Mouse (Mus musculus): ENCODE data around the gene Pdcd6ip. TPM values are rescaled to one million over a fixed set of nuclear protein-coding genes. Genes with fewer than 3 reads are reported as not detected.
A peak's percentile ranks its signal among the peaks of the same experiment; 100 is the strongest.
"Not testable (repeated sequence)": the region's sequence is repeated elsewhere in the genome, so short reads cannot be mapped to it uniquely, and the experiment has no call there.

Pdcd6ip gene
- total RNA-seq (2021) = 10 to 100 TPM; 92.7 to 96.5 TPM

- DNase-seq = peak; percentile 95
Measured at GRCm38 (mm10) chr9:113707481-113708360, at the start of gene Pdcd6ip. Pdcd6ip (minus strand) TSS chr9:113708259.

- no peak for DNase-seq
Measured at GRCm38 (mm10) chr9:113755888-113756719, 48.0 kb upstream of the Pdcd6ip start.

- DNase-seq = peak; percentile 42
Measured at GRCm38 (mm10) chr9:113749356-113749755, 41.3 kb upstream of the Pdcd6ip start.

DNA sequence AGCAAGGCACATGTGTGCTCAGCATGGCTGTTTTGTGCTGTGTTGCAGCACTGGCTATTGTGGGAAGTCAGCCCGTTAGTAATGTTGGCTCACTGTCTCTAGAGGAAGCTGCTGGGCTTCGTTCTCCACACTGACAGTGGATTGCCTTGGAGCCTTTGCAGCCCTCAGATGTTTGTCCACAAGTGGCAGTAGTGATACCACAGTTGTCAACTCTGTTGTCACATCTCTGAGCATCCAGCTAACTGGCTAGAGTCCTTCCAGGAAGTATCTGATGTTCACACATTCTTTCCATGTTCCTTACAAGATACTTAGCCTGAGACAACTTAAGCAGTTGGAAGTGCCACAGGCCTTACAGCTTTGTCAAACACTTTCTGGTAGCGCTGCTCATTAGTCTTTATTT is 35.2 kb upstream of the Pdcd6ip start:
- peak; percentile 11 for DNase-seq

DNA sequence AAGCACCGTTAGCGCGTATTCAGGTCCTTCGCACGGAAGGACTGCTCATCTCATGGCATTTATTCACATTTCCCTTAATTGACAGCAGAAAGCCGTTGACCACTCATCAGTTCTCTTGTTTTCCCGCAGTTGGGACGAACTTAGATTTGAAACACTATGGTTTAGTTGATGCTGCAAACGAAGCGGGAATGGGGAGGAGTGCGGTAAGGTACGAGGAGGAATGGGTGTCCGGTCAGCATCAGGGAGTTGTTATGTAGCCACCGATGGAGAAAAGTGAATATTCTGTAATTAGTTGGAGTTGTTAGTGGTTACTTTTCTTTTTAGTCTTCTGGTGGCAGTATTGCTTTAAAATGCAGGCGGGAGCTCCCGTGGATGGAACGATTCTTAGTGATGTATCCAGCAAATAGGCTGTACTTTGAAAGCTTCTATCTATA is 34.3 kb upstream of the Pdcd6ip start:
- DNase-seq = peak; percentile 19

DNA sequence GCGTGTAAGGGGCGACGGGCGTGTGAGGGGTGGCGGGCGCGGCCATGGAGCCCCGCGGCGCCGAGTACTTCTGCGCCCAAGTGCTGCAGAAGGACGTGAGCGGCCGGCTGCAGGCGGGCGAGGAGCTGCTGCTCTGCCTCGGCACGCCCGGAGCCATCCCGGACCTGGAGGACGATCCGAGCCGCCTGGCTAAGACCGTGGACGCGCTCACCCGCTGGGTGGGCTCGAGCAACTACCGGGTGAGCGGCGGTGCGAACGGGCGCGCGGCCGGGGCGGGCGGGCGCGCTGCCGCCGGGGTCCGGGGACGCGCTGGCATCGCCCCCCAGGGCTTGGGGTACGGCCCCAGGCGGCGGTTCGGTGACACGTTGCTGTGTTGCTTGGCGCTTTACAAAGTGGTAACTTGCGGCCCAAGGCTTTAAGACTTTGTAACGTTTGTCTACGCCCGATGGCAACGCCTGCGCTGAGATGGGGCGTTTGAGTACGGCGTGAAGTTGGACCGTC is 33.6 kb upstream of the Pdcd6ip start:
- peak; percentile 59 for DNase-seq

DNA sequence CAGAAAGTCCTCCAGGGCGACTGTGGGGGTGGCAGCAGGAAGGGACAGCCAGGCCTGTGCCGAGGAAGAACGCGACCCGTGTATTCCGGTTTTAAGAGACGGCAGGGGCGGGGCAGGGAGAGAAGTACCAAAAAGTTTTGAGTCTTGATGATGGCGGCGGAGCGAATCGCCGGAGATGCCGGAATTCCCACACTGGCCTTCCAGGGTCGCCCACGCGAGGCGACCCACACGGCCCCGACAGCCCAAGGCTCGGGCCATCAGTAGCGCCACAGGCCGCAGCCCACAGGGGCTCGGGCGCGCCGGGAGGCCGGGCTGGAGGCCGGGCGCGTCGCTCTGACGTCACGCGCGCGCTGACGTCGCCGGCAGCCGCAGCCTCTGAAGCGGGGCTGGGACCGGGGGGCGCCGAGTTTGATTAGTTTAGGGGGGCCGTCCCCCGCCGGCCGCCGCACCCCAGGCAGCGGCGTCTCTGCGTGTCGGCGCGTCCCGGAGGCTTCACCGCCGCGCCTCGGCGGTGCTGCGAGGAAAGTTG is 33.1 kb upstream of the Pdcd6ip start, which contains the start of gene Clasp2:
Gene Clasp2 (plus strand): TSS at position 366 of the 529 bp plus-strand sequence.
- DNase-seq = peak; percentile 81

- DNase-seq = peak; percentile 42
Measured at GRCm38 (mm10) chr9:113738941-113739340, 30.9 kb upstream of the Pdcd6ip start.

DNA sequence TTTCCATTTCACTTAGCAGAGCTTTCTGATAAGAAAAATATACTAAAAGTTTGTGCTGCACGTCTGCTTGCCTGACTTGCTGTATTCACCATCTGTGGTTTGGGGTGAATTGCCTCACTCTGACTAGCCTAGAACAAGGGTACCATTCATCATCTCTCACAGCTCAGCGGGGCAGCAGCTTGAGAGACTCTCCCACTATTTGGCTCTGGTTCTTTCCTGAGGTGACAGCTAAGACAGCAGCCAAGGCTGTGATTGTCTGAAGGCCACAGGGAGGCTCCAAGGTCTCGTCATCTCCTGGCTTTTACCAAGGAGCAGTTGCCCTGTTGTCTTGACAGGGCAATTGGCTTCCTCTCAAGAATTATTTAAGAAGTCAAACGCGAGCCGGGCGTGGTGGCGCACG is 30.0 kb upstream of the Pdcd6ip start:
- peak; percentile 32 for DNase-seq

DNA sequence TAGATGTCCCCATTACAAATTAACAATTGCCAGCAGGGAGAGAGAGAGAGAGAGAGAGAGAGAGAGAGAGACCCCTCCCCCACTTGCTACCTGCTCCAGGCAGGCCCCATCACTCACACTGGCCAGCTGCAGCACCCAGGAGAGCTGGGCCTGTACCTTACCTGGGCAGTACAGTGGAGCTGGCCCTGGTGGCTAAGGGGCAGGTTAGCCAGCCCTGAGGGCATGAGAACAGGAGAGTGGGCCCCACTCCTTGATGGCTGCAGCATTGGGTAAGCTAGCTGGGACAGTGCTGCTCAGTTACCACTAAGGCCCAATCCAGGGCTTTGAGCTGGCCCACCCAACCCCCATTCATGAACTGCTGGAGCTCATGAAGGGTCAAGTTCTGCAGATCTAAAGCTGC is 27.9 kb upstream of the Pdcd6ip start:
- DNase-seq = no peak

- DNase-seq = no peak
Measured at GRCm38 (mm10) chr9:113731540-113731939, 23.5 kb upstream of the Pdcd6ip start.

- DNase-seq = no peak
Measured at GRCm38 (mm10) chr9:113726991-113727680, 19.1 kb upstream of the Pdcd6ip start.

GRCm38 (mm10) chr9:113726131-113726530 is 18.1 kb upstream of the Pdcd6ip start:
- peak; percentile 35 for DNase-seq

DNA sequence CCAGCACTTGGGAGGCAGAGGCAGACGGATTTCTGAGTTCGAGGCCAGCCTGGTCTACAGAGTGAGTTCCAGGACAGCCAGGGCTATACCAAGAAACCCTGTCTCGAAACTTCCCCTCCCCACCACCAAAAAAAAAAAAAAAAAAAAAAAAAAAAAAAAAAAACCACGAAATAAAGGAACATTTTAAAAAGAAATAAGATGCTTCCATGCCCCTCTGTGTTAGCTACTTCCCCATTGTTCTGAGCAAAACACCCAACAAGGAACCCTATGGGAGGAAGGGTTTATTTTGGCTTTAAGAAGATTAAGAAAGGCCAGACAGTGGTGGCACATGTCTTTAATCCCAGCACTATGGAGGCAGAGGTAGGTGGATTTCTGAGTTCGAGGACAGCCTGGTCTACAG is 17.6 kb upstream of the Pdcd6ip start:
- not testable (repeated sequence) for DNase-seq

- no peak for DNase-seq
Measured at GRCm38 (mm10) chr9:113724646-113725045, 16.6 kb upstream of the Pdcd6ip start.

DNA sequence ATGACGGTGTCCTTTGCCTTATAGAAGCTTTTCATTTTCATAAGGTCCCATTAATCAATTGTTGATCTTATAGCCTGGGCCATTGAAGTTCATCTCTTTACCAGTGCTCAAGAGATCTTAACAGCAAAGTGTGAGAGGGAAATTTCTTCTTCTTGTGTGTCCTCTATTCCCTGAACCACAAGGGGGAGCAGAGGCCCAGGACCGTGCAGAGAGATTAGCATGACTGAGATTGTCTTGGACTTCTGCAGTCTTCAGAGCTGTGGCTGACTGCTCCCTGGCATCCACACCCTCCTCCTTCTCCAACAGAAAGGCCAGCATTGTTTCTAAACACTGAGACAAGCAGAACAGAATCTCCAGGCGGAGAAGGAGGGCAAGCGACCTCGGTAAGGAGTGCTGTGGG is 11.0 kb upstream of the Pdcd6ip start:
- DNase-seq = peak; percentile 55

DNA sequence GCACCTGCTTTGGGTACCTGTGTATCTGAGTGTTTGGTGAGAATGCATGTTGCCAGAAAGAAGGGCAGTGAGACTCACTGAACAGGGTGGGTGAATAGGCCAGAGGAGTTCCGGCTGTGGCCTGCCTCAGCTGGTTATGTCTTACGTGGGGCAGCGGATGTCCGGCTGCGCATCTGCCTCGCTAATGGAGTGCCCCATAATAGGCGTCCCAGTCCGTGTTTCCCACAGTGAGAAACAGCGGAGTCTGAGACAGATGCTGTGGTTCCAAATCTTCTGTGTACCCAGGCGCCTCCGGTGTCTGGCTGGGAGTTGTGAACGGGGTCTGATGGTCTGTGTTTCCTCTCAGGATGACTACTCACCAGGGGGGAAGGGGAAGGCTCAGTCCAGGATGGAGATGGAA is 2.8 kb upstream of the Pdcd6ip start:
- no peak for DNase-seq

- DNase-seq = no peak
Measured at GRCm38 (mm10) chr9:113708361-113709280, 562 bp upstream of the Pdcd6ip start.

- DNase-seq = no peak
Measured at GRCm38 (mm10) chr9:113706841-113707240, 1.2 kb downstream of the Pdcd6ip start.

GRCm38 (mm10) chr9:113706108-113706507 is 2.0 kb downstream of the Pdcd6ip start:
- DNase-seq = no peak

Data from heart, postnatal 4 days (tissue).